Mouse (Mus musculus) lung, postnatal 0 days (tissue): ENCODE measurements around the gene Trim31. TPM values are rescaled to one million over a fixed set of nuclear protein-coding genes. Genes with fewer than 3 reads are reported as not detected.

ENCODE experiments used
- ATAC-seq: fragments of 200-750 bp; cut with Nextera tagmentation; 2 replicates; pipeline ENCODE4 v1.8.0; 2017; ENCODE audit warnings: moderate library complexity
- DNase-seq: peaks from one replicate; pipeline ENCODE4 v3.0.0-alpha.2; 2016; ENCODE audit warnings: low spot score
- H3K27ac ChIP-seq: fragments of 300-500 bp; sonication (generic); 2 replicates; pipeline ENCODE4 v1.5.1; 2014; ENCODE audit warnings: antibody characterized with exemption, mild to moderate bottlenecking, low read length, mixed read lengths
- H3K27me3 ChIP-seq: fragments of 300-500 bp; sonication (generic); replicated peaks from 2 replicates; pipeline ENCODE4 v1.6.1; 2014; ENCODE audit warnings: low read length, mixed read lengths; ENCODE audit not compliant: insufficient read depth
- H3K36me3 ChIP-seq: fragments of 300-500 bp; sonication (generic); 2 replicates; pipeline ENCODE4 v1.6.1; 2014; ENCODE audit warnings: low read length, mixed read lengths; ENCODE audit not compliant: insufficient read depth
- H3K4me1 ChIP-seq: fragments of 300-500 bp; sonication (generic); 2 replicates; pipeline ENCODE4 v1.6.1; 2014; ENCODE audit warnings: antibody characterized with exemption, low read depth, low read length, mixed read lengths; ENCODE audit not compliant: insufficient read depth
- H3K4me2 ChIP-seq: fragments of 300-500 bp; sonication (generic); replicated peaks from 2 replicates; pipeline ENCODE4 v1.6.1; 2014; ENCODE audit warnings: low read depth, mild to moderate bottlenecking, low read length, moderate library complexity, mixed read lengths
- H3K4me3 ChIP-seq: fragments of 300-500 bp; sonication (generic); 2 replicates; pipeline ENCODE4 v1.5.1; 2014; ENCODE audit warnings: low read depth, low read length
- H3K9ac ChIP-seq: fragments of 300-500 bp; sonication (generic); replicated peaks from 2 replicates; pipeline ENCODE4 v1.6.1; 2014; ENCODE audit warnings: low read depth, mild to moderate bottlenecking
- H3K9me3 ChIP-seq: fragments of 300-500 bp; sonication (generic); 2 replicates; pipeline ENCODE4 v1.6.1; 2016; ENCODE audit warnings: low read length, mixed read lengths
- CTCF ChIP-seq: IDR thresholded peaks from 2 replicates; pipeline ENCODE4 v1.5.1; 2016; ENCODE audit warnings: antibody characterized with exemption, mild to moderate bottlenecking
- EP300 ChIP-seq: IDR thresholded peaks from 2 replicates; pipeline ENCODE4 v1.6.1; 2016; ENCODE audit warnings: antibody characterized with exemption, mild to moderate bottlenecking, control low read depth
- WGBS: fragments of 180-500 bp; shearing (Covaris S2); extraction: QIAGEN DNeasy Blood & Tissue Kit; methylation state at CpG from one replicate; pipeline ENCODE4 v1.1.7; 2014; 5-methylcytosine and 5-hydroxymethylcytosine counted together
- polyA plus RNA-seq: library from polyadenylated mRNA; unstranded; fragments of >200 nt; fragmentation: Nextera tagmentation; extraction: Ambion mirVana; gene quantifications from 2 replicates; pipeline ENCODE4 v1.2.1, GENCODE M21; 2015

Trim31 gene
- polyA plus RNA-seq, 1 experiment from 2014 or later, result not detected

- H3K9me3 ChIP-seq, result no peaks in the 10 kb centered on the region
- DNase-seq, result no peak
- no peaks in the 10 kb centered on the region for H3K27me3 ChIP-seq
- 91% methylated on average over 4 of the region's 4 CpGs for WGBS
- peaks cover 43% of the 10 kb centered on the region for H3K36me3 ChIP-seq
- H3K9ac ChIP-seq, result no peak overlapping the region
- TF ChIP-seq EP300 (no peak), CTCF (no peak)
- H3K4me3 ChIP-seq, result no peak overlapping the region
- no peaks in the 10 kb centered on the region for H3K4me1 ChIP-seq
- H3K4me2 ChIP-seq, result no peak overlapping the region
- no peak for ATAC-seq
- H3K27ac ChIP-seq, result no peak overlapping the region
These were observed 41.7 kb upstream of the Trim31 start for GRCm38 (mm10) chr17:36856236-36856635.

GRCm38 (mm10) chr17:36858181-36858580, 39.7 kb upstream of the Trim31 start:
- DNase-seq, result no peak
- Histone ChIP-seq H3K36me3 (peaks cover 35% of the 10 kb centered on the region), H3K27ac (no peak overlapping the region), H3K4me2 (no peak overlapping the region), H3K4me1 (no peaks in the 10 kb centered on the region), H3K27me3 (no peaks in the 10 kb centered on the region), H3K9me3 (no peaks in the 10 kb centered on the region), H3K4me3 (no peak overlapping the region), H3K9ac (no peak overlapping the region)
- ATAC-seq, result no peak
- TF ChIP-seq EP300, result no peak
- TF ChIP-seq CTCF, result no peak
- 82% methylated on average over 3 of the region's 3 CpGs for WGBS

- H3K36me3 ChIP-seq, result peaks cover 17% of the 10 kb centered on the region; the same call in 1 of the 2 replicates
These were observed 36.2 kb upstream of the Trim31 start for GRCm38 (mm10) chr17:36861680-36862079.

GRCm38 (mm10) chr17:36866719-36867527, 31.0 kb upstream of the Trim31 start, which contains the start of gene Trim15:
TSS of gene Trim15 (minus strand) at chr17:36867210.
- Histone ChIP-seq H3K9me3 (no peaks in the 10 kb centered on the region), H3K9ac (no peak within 1 kb of the TSS), H3K4me1 (0 out of 2 replicates have a peak, but pooled peaks cover 2% of the 10 kb centered on the region), H3K36me3 (no peaks in the 10 kb centered on the region), H3K4me3 (no peak within 1 kb of the TSS), H3K27me3 (peaks cover 10% of the 10 kb centered on the region; the same call in 1 of the 2 replicates), H3K4me2 (peak within 1 kb of the TSS; percentile 42), H3K27ac (no peak within 1 kb of the TSS)
- WGBS, result 9% methylated on average over 27 of the region's 29 CpGs
- ATAC-seq (peak; percentile 81), DNase-seq (peak; percentile 62)
- TF ChIP-seq CTCF (no peak), EP300 (no peak)

More at GRCm38 (mm10) chr17:36861680-36862079, 36.2 kb upstream of the Trim31 start:
- no peak for DNase-seq
- Histone ChIP-seq H3K27ac (no peak overlapping the region), H3K9me3 (no peaks in the 10 kb centered on the region), H3K9ac (no peak overlapping the region), H3K4me3 (no peak overlapping the region), H3K4me1 (no peaks in the 10 kb centered on the region), H3K4me2 (no peak overlapping the region), H3K27me3 (peaks cover 4% of the 10 kb centered on the region; the same call in 1 of the 2 replicates)
- no peak for ATAC-seq
- whole genome bisulfite sequencing, result 35% methylated on average over 2 of the region's 2 CpGs
- TF ChIP-seq CTCF (no peak), EP300 (no peak)

- Histone ChIP-seq H3K9ac (no peak overlapping the region), H3K4me1 (0 out of 2 replicates have a peak, but pooled peaks cover 2% of the 10 kb centered on the region), H3K27ac (no peak overlapping the region), H3K4me3 (no peak overlapping the region), H3K27me3 (peaks cover 10% of the 10 kb centered on the region; the same call in 1 of the 2 replicates), H3K9me3 (no peaks in the 10 kb centered on the region), H3K36me3 (no peaks in the 10 kb centered on the region), H3K4me2 (no peak overlapping the region)
- TF ChIP-seq EP300 (no peak), CTCF (no peak)
- ATAC-seq (no peak), DNase-seq (no peak)
- WGBS, result 74% methylated on average over 2 of the region's 2 CpGs
These were observed 29.1 kb upstream of the Trim31 start for GRCm38 (mm10) chr17:36868836-36869235.

- no peak within 1 kb of the TSS for H3K4me2 ChIP-seq
- WGBS, result 74% methylated on average over 4 of the region's 4 CpGs
- DNase-seq, result no peak
- 0 out of 2 replicates have a peak, but pooled peaks cover 2% of the 10 kb centered on the region for H3K4me1 ChIP-seq
- ATAC-seq, result peak; percentile 37; the same call in 1 of the 2 replicates
- H3K4me3 ChIP-seq, result no peak within 1 kb of the TSS
- H3K9ac ChIP-seq, result no peak within 1 kb of the TSS; the same call in 1 of the 2 replicates
- H3K27me3 ChIP-seq, result peaks cover 10% of the 10 kb centered on the region; the same call in 1 of the 2 replicates
- no peak within 1 kb of the TSS for H3K27ac ChIP-seq
- no peaks in the 10 kb centered on the region for H3K36me3 ChIP-seq
- H3K9me3 ChIP-seq, result no peaks in the 10 kb centered on the region
- TF ChIP-seq CTCF (no peak), EP300 (no peak)
These were observed 28.5 kb upstream of the Trim31 start, which contains the start of gene Trim10 for GRCm38 (mm10) chr17:36869284-36869954. TSS of gene Trim10 (plus strand) at chr17:36869574.
